Mouse (Mus musculus) liver, postnatal 0 days (tissue): ENCODE measurements around the gene Scg5. TPM values are rescaled to one million over a fixed set of nuclear protein-coding genes. Genes with fewer than 3 reads are reported as not detected.

Experiments used
- ATAC-seq: fragments of 200-750 bp; cut with Nextera tagmentation; 2 replicates; pipeline ENCODE4 v1.8.0; 2017; ENCODE audit warnings: mild to moderate bottlenecking, moderate library complexity
- DNase-seq: peaks from one replicate; pipeline ENCODE4 v3.0.0-alpha.2; 2016
- H3K27ac ChIP-seq: fragments of 300-500 bp; sonication (generic); 2 replicates; pipeline ENCODE4 v1.5.1; 2014; ENCODE audit warnings: antibody characterized with exemption, moderate library complexity, mild to moderate bottlenecking, low read depth
- H3K27me3 ChIP-seq: fragments of 300-500 bp; sonication (generic); 2 replicates; pipeline ENCODE4 v1.6.1; 2014; ENCODE audit warnings: low read length, control low read depth, mixed read lengths; ENCODE audit not compliant: insufficient read depth
- H3K36me3 ChIP-seq: fragments of 300-500 bp; sonication (generic); replicated peaks from 2 replicates; pipeline ENCODE4 v1.6.1; 2014; ENCODE audit warnings: mild to moderate bottlenecking, control low read depth, low read length, moderate library complexity, mixed read lengths; ENCODE audit not compliant: insufficient read depth
- H3K4me1 ChIP-seq: fragments of 300-500 bp; sonication (generic); 2 replicates; pipeline ENCODE4 v1.6.1; 2014; ENCODE audit warnings: antibody characterized with exemption, mild to moderate bottlenecking, control low read depth; ENCODE audit not compliant: insufficient read depth
- H3K4me2 ChIP-seq: fragments of 300-500 bp; sonication (generic); 2 replicates; pipeline ENCODE4 v1.6.1; 2014; ENCODE audit warnings: low read depth, mild to moderate bottlenecking, low read length, moderate library complexity, mixed read lengths
- H3K4me3 ChIP-seq: fragments of 300-500 bp; sonication (generic); 2 replicates; pipeline ENCODE4 v1.5.1; 2014; ENCODE audit warnings: low read depth, low read length
- H3K9ac ChIP-seq: fragments of 300-500 bp; sonication (generic); replicated peaks from 2 replicates; pipeline ENCODE4 v1.6.1; 2014; ENCODE audit warnings: mild to moderate bottlenecking, moderate library complexity
- H3K9me3 ChIP-seq: fragments of 300-500 bp; sonication (generic); 2 replicates; pipeline ENCODE4 v1.6.1; 2016; ENCODE audit warnings: mild to moderate bottlenecking, control low read depth, low read length, mixed read lengths
- CTCF ChIP-seq: sonication (generic); IDR thresholded peaks from 2 replicates; pipeline ENCODE4 v1.5.1; 2016; ENCODE audit warnings: antibody characterized with exemption, low read depth
- EP300 ChIP-seq: IDR thresholded peaks from 2 replicates; pipeline ENCODE4 v1.6.1; 2016; ENCODE audit warnings: antibody characterized with exemption, low read depth, mild to moderate bottlenecking
- WGBS: fragments of 180-500 bp; shearing (Covaris S2); extraction: QIAGEN DNeasy Blood & Tissue Kit; methylation state at CpG from one replicate; pipeline ENCODE4 v1.1.7; 2014; ENCODE audit not compliant: insufficient replicate concordance; 5-methylcytosine and 5-hydroxymethylcytosine counted together
- polyA plus RNA-seq: library from polyadenylated mRNA; unstranded; fragments of >200 nt; fragmentation: Nextera tagmentation; extraction: Ambion mirVana; gene quantifications from 2 replicates; pipeline ENCODE4 v1.2.1, GENCODE M21; 2015

Scg5 gene
- polyA plus RNA-seq, 1 experiment from 2014 or later = 0.14 TPM

DNA sequence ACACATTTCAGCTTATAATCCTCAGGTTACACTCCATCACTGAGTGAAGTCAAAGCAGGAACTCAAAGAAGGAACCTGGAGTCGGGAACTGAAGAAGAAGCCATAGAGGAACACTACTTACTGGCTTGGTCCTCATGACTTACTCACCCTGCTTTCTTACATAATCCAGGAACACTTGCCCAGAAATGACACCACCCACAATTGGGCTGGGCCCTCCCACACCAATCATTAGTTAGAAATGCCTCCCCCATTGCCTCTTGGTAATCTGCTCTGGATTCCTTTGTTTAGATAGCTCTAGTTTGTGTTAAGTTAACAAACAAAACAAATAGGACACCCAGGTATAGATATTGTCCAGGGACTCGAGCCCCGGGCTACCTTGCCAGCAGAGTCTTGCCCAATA lies 100.3 kb downstream of the Scg5 start:
- no peak overlapping the region for H3K9ac ChIP-seq
- no peak overlapping the region for H3K4me2 ChIP-seq
- no peaks in the 10 kb centered on the region for H3K36me3 ChIP-seq
- H3K4me1 ChIP-seq = no peaks in the 10 kb centered on the region
- ATAC-seq = no peak
- no peaks in the 10 kb centered on the region for H3K27me3 ChIP-seq
- H3K27ac ChIP-seq = no peak overlapping the region
- H3K9me3 ChIP-seq = no peaks in the 10 kb centered on the region
- no peak overlapping the region for H3K4me3 ChIP-seq
- no peak for TF ChIP-seq EP300
- TF ChIP-seq CTCF = no peak
- WGBS = 67% methylated on average over 3 of the region's 3 CpGs
- DNase-seq = no peak

Other genes starting within 250 kb of the Scg5 start
- gene Grem1, start 70.5 kb downstream of the Scg5 start, polyA plus RNA-seq = not detected in 2 replicates
- gene Arhgap11a, start 19.5 kb upstream of the Scg5 start, polyA plus RNA-seq = 7.7 and 8.0 TPM in 2 replicates
- not detected in 2 replicates for gene Gjd2, start 184.5 kb upstream of the Scg5 start, polyA plus RNA-seq
- gene Actc1, start 224.4 kb upstream of the Scg5 start, polyA plus RNA-seq = 1.1 and 12.1 TPM in 2 replicates